Mouse (Mus musculus): ENCODE data around the gene Slc1a2.

Gene Slc1a2

DNA sequence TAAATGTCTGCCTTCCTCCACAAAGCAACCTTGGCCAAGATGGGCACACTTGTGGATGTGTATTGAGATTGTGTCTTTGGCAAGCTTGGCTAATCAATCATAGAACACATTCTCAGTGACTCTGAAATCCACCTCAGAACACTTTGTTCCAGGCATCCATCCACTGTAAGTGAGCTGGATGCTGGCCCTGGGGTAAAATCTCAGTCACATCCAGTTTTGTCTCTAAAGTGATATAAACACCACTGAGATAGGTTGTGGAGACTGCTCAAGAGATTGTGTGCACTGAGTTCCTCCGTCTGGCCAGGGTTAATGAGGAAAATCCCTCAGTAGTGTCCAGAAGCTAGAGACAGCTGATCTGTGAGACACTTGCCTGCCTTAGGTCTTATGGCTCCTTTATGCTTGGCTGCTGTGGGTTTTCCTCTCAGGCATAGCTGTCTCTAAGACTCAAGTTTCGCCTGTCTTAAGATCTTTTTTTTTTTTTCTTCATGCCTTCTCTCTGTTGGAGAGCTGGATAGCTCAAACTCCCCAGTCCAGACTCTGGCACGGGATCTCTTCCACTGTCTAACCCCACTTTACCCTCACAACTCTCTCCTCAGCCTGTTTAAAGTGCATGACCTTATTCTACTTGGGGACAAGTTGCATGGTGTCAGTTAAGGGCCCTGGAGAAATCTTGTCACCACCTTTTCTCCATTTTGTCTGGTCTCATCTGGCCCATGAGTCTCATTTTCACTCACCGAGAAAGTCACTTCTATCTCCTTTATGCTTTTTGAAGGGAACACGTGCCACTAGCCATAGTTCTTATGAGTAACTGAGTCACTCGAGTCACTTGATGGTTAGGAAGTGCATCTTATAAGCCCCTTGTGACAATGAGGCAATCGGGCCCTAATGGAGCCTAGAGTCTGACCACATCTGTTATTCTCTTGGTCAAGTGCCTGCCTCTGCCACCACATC, 54.5 kb downstream of the Slc1a2 start:
- DNase-seq (ENCODE audit: low read depth, low spot score) = no peak

DNA sequence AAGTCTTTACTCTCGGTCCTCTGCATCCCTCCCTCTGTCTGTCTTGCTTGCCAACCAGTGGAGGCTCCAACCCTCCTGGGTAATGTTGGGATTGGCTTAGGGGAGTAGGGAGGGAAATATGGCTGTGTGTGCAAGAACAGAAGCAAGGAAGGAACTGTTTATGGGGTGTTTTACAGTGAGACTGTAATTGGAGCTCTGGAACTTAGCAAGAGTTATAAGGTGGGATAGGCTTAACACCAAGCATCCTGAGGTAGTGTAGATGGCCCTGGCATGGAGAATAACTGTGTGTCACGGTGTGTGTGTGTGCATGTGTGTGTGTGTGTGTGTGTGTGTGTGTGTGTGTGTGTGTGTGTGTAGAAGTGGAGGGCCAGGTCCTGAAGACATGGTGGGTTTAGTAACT, 55.9 kb downstream of the Slc1a2 start:
- no peak for DNase-seq (ENCODE audit: low read depth, low spot score)

DNA sequence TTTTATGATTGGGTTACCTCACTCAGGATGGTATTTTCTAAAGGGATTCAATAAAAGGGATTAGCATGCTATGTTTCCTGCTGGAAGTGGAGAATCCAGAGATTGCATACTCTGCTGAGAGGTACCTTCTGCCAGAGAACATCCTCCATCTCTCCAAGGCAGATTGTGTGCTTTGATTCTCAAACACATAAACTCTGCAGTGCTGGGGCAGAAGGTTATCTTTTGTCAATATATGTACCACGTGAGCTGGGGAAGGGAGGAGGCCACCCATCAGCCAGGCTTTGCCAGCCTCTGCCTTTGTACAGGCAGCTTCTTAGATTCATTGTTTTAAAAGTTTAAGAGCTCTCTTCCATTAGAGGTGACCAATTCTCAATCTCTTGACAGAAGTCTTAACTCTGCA, 57.3 kb downstream of the Slc1a2 start:
- DNase-seq (ENCODE audit: low read depth, low spot score) = no peak

DNA sequence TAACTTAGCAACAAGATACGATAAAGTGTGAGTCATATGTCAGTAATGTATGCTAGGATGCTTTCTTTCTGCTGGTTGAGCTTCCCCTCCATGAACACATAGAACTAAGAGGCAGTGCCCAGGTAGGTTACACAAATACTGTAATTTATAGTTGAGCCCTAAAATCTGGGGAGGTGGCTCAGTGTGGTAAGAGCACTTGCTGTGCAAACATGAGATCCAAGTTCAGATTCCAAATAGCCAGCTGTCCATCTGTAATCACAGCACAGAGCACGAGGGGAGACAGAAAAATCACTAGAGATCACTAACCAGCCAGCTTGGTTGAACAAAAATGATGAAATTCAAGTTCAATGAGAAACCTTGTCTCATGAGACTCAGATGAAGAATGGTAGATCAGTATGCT, 63.4 kb downstream of the Slc1a2 start:
- DNase-seq (ENCODE audit: low read depth, low spot score) = no peak

DNA sequence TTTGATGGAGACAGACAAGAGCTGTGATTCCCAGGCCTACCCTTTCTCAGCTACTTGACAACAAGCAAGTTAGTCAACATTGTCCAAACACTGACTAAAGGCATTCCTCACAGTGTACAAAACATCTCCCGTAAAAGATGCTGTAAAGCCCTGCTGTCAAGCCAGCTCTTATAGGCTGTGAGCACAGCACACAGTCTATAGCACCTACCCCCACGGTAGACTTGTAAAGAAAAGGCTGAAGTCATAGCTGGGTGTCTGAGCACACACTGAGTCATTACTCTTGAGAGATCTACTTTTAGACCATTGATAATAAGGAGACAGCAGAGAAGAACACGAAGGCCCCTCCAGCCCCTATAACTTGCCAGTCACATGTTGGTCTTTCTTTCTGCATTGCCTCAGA, 66.6 kb downstream of the Slc1a2 start:
- DNase-seq (ENCODE audit: low read depth, low spot score) = no peak

DNA sequence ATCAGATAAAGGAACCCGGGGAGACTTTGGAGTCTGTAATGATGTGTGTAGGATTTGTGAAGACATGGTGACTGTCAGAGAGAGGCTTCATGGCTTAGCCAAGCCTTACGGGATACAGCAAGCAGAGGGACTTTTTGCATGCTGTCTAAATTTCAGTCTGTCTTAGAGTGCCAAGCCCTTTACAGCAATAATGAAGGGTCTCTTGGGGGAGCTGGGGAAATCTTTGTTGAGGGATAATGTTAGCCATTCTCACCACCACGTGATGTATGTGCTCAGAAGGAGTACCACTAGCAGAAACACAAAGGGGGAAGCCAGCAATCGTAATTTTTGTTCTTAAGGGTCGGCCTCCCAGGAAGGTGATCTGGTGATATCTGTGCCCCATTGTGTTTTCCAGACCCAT, 71.9 kb downstream of the Slc1a2 start:
- no peak for DNase-seq (ENCODE audit: low read depth, low spot score)

DNA sequence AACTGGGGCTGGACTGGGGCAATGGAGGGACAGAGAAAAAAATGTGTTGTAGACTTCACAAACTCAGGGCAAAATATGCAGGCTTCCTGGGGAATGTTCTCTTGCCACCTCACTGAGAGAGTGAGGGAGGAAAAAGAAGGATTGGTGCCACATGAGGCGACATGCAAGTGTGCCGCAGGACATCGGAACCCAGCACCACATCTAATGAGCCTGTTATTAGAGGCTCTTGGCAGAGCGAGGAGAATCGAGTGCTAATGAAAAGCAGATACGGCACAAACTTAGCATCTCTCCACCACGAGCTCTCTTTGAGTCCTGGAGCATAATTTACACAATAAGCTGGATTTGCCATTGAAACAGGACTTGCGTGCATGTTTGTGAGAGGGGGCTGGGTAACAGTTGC, 72.3 kb downstream of the Slc1a2 start:
- no peak for DNase-seq (ENCODE audit: low read depth, low spot score)

DNA sequence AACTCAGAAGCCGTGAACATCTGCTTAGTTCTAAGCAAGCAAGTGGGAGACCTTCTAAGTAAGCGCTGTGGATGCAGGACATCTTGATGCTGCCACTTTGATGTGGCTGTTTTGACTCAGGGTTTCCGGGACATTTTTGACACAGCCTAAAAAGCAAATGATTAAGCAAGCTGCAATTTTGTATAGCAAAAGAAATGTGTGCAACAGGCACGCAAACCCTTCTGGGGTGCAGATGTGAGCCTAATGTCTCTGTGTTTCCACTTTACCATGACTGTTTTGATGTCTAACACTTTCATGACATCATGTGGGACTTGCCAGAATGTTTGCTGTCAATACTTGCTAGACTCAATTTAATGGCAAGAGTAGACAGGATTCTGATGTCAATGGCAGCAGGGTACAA, 74.7 kb downstream of the Slc1a2 start:
- no peak for DNase-seq (ENCODE audit: low read depth, low spot score)

DNA sequence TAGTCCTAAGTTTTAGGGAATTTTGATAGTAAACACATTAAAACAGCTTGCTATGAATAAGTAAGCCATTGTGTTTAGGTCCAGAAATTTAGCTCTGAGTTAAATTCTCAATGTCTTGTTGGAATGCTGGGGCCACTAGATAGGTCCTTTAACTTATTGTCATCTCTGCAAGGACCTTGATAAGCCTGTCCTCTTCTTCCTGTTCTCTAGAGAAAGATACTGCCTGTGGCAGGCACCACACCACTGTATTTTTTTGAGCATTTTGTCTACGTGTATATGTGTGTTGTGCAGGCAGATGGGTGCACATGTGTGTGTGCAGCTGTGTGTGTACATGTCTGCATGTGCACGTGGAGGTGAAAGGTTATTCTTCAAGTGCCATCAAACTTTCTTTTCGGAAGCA, 75.6 kb downstream of the Slc1a2 start:
- no peak for DNase-seq (ENCODE audit: low read depth, low spot score)

DNA sequence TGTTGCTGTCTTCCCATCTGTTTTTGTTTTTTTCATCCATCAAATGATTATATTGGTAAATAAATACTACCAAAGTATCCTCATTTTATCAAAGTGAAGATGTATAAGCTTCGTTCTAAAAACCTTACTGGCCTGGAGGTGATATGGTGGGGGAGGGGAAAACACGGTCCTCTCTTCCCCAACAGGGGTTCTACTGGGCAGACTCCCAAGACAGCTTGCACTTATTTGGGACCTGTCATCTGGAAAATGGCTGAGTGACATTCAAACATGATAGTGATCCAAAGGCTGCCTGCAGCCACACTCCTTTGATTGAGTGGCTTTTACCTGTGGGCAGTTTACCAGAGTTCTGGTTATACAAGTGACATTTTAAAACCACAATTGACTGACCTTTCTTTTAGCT, 76.6 kb downstream of the Slc1a2 start:
- no peak for DNase-seq (ENCODE audit: low read depth, low spot score)

DNA sequence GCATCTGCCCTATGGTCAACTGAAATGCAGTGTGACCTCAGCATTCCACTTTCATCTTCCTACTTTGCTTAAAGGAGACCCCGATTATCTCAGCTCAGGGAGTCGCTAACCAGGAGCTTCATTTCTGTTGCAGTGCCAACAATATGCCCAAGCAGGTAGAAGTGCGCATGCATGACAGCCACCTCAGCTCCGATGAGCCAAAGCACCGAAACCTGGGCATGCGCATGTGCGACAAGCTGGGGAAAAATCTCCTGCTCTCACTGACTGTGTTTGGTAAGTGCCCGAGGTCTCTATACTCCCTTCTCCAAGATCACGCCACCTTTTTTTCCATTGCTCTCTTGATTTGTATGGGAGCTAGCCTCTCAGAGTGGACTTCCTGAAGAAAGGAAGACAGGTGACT, 77.4 kb downstream of the Slc1a2 start:
- no peak for DNase-seq (ENCODE audit: low read depth, low spot score)

DNA sequence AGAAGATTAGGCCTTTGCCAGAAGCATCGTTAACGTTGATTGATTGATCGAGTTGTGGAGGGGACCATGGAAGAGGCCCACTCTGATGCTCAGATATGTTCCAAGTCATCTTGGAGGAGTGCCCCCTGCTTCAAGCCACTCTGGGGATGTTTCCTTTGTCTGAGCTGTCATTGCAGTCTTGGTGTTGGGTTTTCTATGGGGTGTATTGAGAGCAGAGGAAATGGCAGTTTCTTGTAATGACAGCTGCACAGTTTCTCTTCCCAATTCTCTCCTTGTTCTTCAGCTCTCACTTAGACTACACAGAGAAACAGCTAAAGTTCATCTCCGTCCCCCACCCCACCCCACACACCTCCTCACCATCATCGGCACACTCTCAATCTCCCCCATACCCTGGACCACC, 78.0 kb downstream of the Slc1a2 start:
- no peak for DNase-seq (ENCODE audit: low read depth, low spot score)

DNA sequence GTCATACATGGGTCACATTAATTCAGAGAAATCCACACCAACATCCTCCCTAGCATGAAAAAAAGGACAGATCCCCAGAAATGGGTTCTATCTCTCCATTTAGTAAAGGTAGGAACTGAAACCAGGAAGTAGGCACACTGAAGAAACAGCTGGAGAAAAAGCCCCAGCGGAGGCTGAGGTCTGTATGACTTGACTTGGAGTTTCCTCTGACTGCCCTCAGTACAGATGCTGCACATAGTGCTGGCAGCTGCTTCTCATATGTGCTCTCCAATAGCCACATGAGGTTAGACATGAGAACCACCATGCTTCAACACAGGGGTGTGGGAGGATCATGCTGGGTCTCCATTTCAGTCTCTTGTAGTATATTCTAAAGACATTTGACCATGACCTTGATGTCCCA, 80.4 kb downstream of the Slc1a2 start:
- DNase-seq (ENCODE audit: low read depth, low spot score) = no peak

DNA sequence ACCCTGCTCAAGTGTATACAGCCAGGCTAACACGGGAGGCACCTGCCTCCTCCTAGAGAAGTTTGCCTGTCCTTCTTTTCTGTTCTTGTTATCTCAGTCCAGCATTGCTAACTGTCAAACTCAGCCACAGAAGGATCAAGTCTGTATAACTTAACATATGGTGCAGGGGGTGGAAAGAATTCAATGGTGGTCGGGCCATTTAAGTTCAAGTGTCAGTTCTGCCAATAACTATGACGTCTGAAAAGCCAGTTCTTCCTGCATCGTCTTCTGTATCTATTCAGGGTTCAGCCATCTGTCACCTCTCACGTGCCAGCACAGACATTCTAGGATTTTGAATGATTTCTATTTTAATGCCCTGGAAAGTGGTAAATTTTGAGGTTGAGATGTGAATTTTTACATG, 84.2 kb downstream of the Slc1a2 start:
- no peak for DNase-seq (ENCODE audit: low read depth, low spot score)

DNA sequence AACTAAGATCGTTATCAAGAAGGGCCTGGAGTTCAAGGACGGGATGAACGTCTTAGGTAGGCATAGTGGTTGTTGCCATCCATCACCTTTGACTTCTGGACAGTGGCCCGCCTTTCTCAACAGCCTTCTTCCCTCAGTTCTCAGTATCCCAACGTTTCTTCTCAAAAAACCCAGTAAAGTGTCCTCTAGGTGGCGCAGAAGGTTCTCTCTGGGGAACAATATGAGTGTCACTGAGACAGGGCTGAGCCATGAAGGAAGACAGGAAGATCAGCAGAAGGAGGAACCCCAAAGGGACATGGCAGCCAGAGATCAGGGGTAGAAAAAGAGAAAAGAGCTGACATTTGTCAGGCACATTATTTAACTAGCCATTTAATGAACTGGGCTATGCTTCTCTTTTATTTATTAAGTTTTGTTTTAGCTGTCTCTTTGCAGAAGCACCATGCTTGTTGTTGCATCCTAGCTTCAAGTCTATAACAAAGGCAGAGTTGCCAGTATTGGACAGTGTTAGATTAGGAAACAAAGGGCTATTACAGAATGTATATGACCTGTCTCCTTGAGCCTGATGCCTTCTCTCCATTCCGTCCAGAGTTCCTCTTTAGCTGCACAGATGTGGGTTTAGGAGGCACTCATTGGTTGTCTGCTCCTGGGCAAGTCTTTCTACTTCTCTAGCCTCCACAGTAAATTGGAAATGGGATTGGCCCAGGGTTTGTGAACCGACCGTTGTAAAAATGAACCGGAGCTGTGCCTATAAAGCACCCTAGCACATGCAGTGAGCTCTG, 85.6 kb downstream of the Slc1a2 start:
- DNase-seq (ENCODE audit: low read depth, low spot score) = no peak

DNA sequence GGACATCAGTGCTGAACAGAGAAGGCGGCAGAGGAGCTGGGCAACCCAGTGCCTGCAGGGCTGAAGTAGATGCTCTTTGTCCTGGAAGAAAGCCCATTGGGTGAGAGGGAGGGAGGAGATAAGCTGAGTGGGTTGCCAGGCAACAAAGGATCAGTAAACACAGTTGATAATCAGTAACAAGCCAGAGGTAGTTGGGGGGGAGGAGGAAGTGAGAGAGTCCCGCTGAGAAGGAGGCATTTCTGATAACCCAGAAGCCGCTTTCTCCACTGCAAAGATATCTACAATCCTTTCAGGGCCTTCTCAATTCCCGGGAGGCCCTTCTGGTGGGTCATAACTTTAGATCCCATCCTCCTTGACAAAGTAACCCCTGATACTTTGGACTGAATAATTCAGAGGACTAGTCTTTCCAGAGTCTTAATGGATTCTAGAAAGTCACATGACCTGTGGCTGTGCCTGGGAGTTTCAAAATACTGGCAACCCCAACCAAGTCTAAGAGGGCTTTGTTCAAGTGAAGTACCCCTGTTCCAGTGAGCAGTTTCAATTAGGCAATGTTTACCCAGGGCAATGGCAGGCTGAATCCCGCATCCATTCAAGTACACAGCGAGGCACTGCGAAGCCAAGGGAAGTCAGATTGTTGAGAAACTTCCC, 86.9 kb downstream of the Slc1a2 start:
- DNase-seq (ENCODE audit: low read depth, low spot score) = peak; percentile 38

DNA sequence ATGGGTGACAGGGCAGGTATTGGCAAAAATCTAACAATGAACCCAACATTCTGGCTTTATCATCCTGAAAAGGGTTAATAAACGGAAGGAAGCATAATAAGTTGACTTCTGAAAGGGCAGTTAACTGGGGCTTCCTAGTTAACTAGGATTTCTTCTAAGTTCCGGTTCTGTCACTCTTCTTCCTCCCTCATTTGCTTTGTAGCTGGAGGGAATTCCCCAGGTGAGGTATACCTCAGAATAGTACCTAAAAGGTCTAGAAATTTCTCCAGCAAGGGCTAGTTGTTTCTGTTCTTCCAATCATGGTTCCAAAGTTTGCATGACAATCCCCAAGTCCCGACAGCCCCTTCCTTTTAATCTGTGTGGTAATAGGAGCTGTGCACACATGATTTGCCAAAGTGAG, 89.3 kb downstream of the Slc1a2 start:
- no peak for DNase-seq (ENCODE audit: low read depth, low spot score)

DNA sequence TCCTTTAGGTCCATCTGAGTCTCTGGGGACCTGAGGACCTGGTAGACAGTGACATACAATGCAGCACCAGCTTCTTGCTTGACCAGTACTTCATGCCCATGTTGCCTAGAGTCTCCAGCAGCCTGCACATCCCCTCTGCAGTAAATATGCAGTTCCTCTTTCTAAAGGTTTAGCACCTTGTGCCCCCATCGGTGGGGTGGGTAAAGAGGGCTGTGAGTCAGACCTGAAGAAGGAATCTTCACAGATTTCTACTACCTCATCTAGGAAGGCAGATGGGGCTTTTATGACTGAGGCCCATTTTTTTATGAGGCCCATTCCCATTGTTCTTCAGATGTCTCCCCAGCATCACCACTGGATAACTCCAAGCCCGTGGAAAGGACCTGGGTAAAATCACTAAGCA, 91.5 kb downstream of the Slc1a2 start:
- no peak for DNase-seq (ENCODE audit: low read depth, low spot score)

DNA sequence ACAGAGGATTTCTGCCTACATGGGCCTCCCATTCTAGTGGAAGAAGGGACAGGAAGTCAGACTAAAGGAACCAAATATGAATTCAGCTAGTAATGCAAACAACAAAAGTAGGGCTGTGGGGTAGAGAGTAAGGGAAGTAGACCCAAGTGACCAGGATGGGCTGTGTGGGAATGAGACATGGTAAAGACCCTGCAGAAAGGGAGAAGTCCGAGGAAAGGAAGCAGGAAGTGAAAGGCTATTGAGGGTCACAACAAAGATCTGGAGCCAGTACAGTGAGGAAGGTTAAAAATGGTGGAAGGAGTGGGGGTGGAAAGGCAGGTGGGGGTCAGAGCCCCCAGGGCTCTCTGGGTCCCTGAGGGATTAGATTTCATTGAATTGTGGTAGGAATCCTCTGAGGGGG, 93.4 kb downstream of the Slc1a2 start:
- DNase-seq (ENCODE audit: low read depth, low spot score) = no peak

DNA sequence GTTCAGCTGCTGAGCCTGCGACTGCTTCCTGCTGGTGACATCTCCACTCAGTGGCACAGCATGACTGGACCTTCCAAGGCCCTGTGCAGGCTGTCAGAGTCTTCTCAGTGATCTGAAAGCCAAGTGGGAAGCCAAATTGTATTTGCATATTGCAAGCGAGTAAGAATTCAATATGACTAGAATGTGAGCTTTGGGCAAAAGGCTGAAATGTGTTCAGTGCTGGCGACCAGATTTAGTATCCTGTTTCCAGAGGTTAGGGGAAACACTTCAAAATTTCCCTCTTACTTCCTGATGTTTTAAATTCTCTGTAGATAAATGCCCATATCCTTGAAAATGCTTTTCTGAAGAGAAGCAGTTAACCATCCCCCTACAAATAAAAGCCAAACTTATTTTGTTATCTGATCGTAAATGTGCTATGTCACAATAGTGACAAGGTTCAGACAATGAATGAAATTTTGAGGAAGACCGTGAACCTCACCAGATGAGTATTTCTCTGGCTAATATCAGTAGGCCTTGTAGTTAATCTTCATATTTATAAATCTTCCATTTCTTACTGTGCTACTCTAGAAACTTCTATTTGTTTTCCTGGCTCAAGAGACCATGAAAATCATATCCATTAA, 98.9 kb downstream of the Slc1a2 start:
- no peak for DNase-seq (ENCODE audit: low read depth, low spot score)

DNA sequence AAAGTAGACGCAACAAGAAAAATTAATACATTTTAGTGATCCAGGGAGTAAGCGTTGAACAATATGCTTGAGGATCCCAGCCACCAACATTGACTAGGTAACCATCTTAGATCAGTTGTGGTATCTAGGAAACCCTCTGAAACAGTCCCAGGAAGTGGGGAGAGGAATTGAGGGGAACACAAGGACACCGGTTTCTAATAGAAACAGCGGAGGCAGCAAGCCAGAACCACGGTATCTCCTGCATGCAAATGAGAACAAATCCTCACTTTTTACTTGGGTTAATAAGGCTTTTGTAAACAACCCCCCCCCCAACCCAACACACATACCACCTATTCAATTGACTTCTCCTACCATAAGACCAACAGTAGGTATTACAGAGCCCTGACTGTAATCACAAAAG, 101.0 kb downstream of the Slc1a2 start:
- DNase-seq (ENCODE audit: low read depth, low spot score) = no peak

All from skeletal muscle tissue, adult 2 months (tissue).